Mouse (Mus musculus) stomach, embryonic 14.5 days (tissue): ENCODE measurements around the gene Cenpx. TPM values are rescaled to one million over a fixed set of nuclear protein-coding genes. Genes with fewer than 3 reads are reported as not detected.

Experiments used
- ATAC-seq: fragments of 200-750 bp; cut with Nextera tagmentation; 2 replicates; pipeline ENCODE4 v1.8.0; 2017; ENCODE audit warnings: low read depth, moderate TSS enrichment; ENCODE audit not compliant: insufficient number of reproducible peaks, insufficient read depth, low FRiP score
- H3K27ac ChIP-seq: fragments of 300-500 bp; sonication (generic); 2 replicates; pipeline ENCODE4 v1.5.1; 2014; ENCODE audit warnings: mild to moderate bottlenecking, low read length, moderate library complexity, mixed read lengths
- H3K27me3 ChIP-seq: fragments of 300-500 bp; sonication (generic); 2 replicates; pipeline ENCODE4 v1.6.1; 2014; ENCODE audit warnings: low read length, control low read depth, mixed read lengths; ENCODE audit not compliant: control insufficient read depth, insufficient read depth
- H3K36me3 ChIP-seq: fragments of 300-500 bp; sonication (generic); 2 replicates; pipeline ENCODE4 v1.6.1; 2014; ENCODE audit warnings: mild to moderate bottlenecking, control low read depth, low read length, moderate library complexity, mixed read lengths; ENCODE audit not compliant: control insufficient read depth, insufficient read depth
- H3K4me1 ChIP-seq: fragments of 300-500 bp; sonication (generic); 2 replicates; pipeline ENCODE4 v1.6.1; 2014; ENCODE audit warnings: low read length, control low read depth, mixed read lengths; ENCODE audit not compliant: control insufficient read depth, insufficient read depth
- H3K4me2 ChIP-seq: fragments of 300-500 bp; sonication (generic); replicated peaks from 2 replicates; pipeline ENCODE4 v1.6.1; 2014; ENCODE audit warnings: low read depth, low read length, control low read depth
- H3K4me3 ChIP-seq: fragments of 300-500 bp; sonication (generic); 2 replicates; pipeline ENCODE4 v1.5.1; 2014; ENCODE audit warnings: low read depth, low read length, control low read depth
- H3K9ac ChIP-seq: fragments of 300-500 bp; sonication (generic); replicated peaks from 2 replicates; pipeline ENCODE4 v1.6.1; 2014; ENCODE audit warnings: low read depth, mild to moderate bottlenecking, control low read depth, low read length, moderate library complexity, mixed read lengths
- H3K9me3 ChIP-seq: fragments of 300-500 bp; sonication (generic); 2 replicates; pipeline ENCODE4 v1.6.1; 2016; ENCODE audit warnings: low read depth, low read length, control low read depth; ENCODE audit not compliant: control insufficient read depth
- WGBS: fragments of 180-500 bp; shearing (Covaris S2); extraction: QIAGEN DNeasy Blood & Tissue Kit; methylation state at CpG from one replicate; pipeline ENCODE4 v1.1.7; 2014; 5-methylcytosine and 5-hydroxymethylcytosine counted together
- polyA plus RNA-seq: library from polyadenylated mRNA; unstranded; fragments of >200 nt; fragmentation: Nextera tagmentation; extraction: Ambion mirVana; gene quantifications from 2 replicates; pipeline ENCODE4 v1.2.1, GENCODE M21; 2014

Gene Cenpx
- polyA plus RNA-seq, 1 experiment from 2014 or later = 165 TPM

DNA sequence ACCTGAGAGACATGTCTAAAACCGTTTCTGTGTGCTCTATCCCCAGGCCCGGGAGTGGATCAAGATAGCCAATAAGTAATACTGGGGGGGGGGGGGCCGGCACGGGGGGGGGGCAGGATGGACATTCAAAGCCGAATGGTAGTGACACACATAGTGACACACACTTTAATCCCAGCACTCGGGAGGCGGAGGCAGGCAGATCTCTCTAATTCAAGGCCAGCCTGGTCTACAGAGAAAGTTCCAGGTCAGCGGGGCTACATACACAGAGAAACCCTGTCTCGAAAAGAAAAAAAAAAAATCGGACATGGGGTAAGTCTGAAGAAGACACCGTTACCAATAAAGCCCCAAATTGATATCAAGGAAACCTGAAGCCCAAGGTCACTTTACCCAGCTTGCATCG lies 14.0 kb upstream of the Cenpx start:
- H3K9me3 ChIP-seq = no peaks in the 10 kb centered on the region
- H3K4me3 ChIP-seq = no peak overlapping the region
- H3K36me3 ChIP-seq = no peaks in the 10 kb centered on the region
- H3K27ac ChIP-seq = no peak overlapping the region
- H3K4me1 ChIP-seq = no peaks in the 10 kb centered on the region; the same call in 1 of the 2 replicates
- no peak overlapping the region for H3K4me2 ChIP-seq
- 60% methylated on average over 12 of the region's 12 CpGs for WGBS
- H3K27me3 ChIP-seq = no peaks in the 10 kb centered on the region
- H3K9ac ChIP-seq = no peak overlapping the region
- no peak for ATAC-seq

DNA sequence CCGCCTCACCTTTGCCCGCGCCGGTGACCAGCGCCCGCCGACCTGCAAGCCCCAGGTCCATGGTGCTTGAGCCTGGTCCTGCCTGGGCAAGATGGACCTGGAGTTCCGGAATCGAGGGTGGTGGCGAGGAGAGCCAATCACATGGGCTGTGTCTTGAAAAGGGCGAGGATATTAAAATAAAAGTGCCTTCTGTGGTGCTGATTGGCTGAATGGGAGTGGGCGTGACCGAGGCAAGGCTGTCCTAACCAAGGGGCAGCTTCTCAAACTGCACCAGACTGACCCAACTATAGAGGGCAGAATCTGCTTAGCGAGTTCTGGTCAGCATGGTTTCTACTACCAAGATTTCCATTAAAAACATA lies 13.6 kb upstream of the Cenpx start, which contains the start of gene Dcxr:
Dcxr (minus strand) TSS at position 113 of the 359 bp plus-strand sequence.
- no peaks in the 10 kb centered on the region for H3K27me3 ChIP-seq
- no peaks in the 10 kb centered on the region; the same call in 1 of the 2 replicates for H3K4me1 ChIP-seq
- peak within 1 kb of the TSS; percentile 83 for H3K4me2 ChIP-seq
- H3K9ac ChIP-seq = peak within 1 kb of the TSS; percentile 37
- peak within 1 kb of the TSS; percentile 60 for H3K4me3 ChIP-seq
- under 1% methylated on average over 14 of the region's 14 CpGs for WGBS
- no peak within 1 kb of the TSS for H3K27ac ChIP-seq
- H3K9me3 ChIP-seq = no peaks in the 10 kb centered on the region
- H3K36me3 ChIP-seq = no peaks in the 10 kb centered on the region
- ATAC-seq = peak; percentile 88

DNA sequence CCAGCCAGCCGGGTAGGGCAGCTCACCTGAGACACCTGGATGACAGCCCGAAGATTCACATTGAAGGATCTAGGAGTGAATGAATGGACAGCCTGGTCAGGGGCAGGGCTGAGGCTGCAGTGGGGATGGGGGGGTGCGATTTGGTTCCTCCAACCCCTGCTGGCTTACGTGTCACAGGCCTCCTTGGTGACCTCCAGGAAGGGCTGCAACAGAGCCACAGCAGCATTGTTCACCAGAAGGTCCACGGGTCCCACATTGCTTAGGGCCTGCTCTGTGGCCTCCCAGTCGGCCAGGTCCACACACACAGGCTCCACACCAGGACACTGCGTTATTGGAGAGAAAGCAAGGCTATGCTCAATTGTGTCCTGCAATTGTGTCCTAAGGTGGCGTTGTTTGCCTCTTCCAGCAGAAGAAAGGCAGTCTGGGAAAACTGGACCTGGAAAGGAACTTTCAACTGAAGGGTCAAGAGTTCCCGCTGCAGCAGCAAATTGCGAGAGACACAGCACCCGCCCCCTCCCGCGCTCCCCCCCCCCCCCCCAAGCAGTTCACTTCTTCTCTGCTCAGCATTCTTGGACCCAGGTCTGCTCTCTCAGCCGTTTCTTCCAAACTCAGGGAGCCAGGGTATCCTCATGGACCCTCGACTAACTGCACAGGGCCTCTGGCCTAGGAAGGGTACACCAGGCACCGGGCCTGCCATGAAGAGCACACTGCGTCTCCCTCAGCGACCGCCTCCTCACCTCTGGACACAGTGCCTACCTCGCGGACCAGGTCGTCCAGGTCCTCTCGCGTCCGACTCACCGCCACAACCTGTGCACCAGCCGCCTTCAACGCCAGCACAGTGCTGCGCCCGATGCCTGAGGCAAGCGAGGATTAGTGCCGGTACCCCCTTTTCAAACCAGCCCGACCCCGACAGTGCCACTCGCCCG lies 13.0 kb upstream of the Cenpx start:
- Histone ChIP-seq H3K27ac (no peak overlapping the region), H3K36me3 (no peaks in the 10 kb centered on the region), H3K27me3 (no peaks in the 10 kb centered on the region), H3K4me2 (peak overlapping the region; percentile 83), H3K4me3 (peak overlapping the region; percentile 60), H3K4me1 (no peaks in the 10 kb centered on the region; the same call in 1 of the 2 replicates), H3K9ac (peak overlapping the region; percentile 37), H3K9me3 (no peaks in the 10 kb centered on the region)
- WGBS = 17% methylated on average over 36 of the region's 36 CpGs
- ATAC-seq = peak; percentile 23

DNA sequence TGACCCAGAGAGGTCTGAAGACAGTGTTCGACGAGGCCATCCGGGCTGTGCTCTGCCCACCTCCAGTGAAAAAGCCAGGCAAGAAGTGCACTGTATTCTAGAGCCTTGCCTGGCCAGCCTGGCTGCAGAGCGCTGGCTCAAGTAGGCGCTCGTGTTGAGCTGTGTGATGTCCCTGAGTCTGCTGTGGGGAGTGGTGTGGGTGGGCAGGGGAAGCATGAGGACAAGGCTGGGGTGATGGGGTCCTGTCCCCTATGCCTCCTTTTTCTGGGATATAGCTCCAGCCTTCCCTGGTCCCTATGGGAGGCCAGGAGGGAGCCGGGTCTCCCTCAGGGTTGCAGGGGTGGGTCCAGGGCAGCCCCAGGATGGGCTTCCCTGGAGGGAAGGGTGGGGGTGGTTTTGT lies 10.0 kb upstream of the Cenpx start:
- H3K36me3 ChIP-seq = peaks cover 8% of the 10 kb centered on the region
- H3K4me3 ChIP-seq = no peak overlapping the region
- H3K4me2 ChIP-seq = no peak overlapping the region
- H3K9ac ChIP-seq = no peak overlapping the region
- H3K4me1 ChIP-seq = peaks cover 6% of the 10 kb centered on the region
- ATAC-seq = no peak
- H3K9me3 ChIP-seq = no peaks in the 10 kb centered on the region
- no peaks in the 10 kb centered on the region for H3K27me3 ChIP-seq
- H3K27ac ChIP-seq = no peak overlapping the region
- 82% methylated on average over 7 of the region's 7 CpGs for WGBS

DNA sequence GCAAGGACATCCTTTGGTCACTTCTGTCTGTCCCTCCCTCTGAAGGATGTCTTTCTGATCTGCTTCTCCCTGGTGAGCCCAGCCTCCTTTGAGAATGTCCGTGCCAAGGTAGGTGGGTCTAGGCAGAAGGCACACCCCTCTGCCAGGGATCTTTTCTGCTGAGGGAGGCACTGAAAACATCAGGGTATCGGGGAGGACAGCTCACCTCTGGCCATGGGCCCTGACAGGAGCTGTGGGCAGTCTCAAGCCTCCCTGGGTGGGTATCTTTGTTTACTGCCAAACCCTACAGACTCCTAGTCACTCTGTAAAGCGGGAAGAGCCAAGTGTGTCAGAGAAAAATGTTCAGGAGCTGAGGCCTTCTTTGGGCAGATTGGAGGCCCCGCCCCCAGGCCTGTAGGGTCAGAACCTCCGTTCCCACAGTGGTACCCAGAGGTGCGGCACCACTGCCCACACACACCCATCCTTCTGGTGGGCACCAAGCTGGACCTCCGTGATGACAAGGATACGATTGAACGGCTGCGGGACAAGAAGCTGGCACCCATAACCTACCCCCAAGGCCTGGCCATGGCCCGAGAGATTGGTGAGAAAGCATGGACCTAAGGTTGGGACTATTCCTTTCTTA lies 9.3 kb upstream of the Cenpx start:
- Histone ChIP-seq H3K4me3 (no peak overlapping the region), H3K4me1 (peaks cover 6% of the 10 kb centered on the region), H3K4me2 (no peak overlapping the region), H3K9ac (no peak overlapping the region), H3K9me3 (no peaks in the 10 kb centered on the region), H3K27me3 (no peaks in the 10 kb centered on the region), H3K36me3 (peaks cover 15% of the 10 kb centered on the region), H3K27ac (no peak overlapping the region)
- no peak for ATAC-seq
- 86% methylated on average over 11 of the region's 11 CpGs for whole genome bisulfite sequencing

DNA sequence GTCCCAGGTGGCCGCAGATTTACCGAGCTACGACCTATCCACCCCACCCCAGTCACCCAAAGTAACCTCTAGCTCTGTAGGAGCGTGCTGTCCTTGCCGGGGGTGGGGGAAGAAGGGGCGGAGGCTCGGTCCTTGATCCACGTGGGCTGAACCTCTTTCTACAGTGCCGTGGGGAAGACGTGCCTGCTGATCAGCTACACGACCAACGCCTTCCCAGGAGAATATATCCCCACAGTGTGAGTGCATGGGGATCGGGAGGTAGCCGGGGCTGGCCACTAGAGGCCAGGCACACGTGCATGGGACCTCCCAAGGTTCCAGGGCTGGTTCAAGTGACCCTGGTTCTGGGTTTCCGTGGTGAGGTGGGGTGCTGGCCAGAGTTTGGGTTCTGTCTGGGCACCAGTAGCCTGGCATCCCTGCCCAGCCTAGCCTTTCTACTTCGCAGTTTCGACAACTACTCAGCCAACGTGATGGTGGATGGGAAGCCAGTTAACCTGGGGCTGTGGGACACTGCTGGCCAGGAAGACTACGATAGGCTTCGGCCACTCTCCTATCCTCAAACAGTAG lies 8.6 kb upstream of the Cenpx start:
- 19% methylated on average over 21 of the region's 21 CpGs for WGBS
- peak overlapping the region; percentile 49 for H3K9ac ChIP-seq
- H3K4me2 ChIP-seq = peak overlapping the region; percentile 91
- H3K4me3 ChIP-seq = peak overlapping the region; percentile 51
- H3K36me3 ChIP-seq = peaks cover 20% of the 10 kb centered on the region
- peaks cover 6% of the 10 kb centered on the region for H3K4me1 ChIP-seq
- no peak overlapping the region for H3K27ac ChIP-seq
- ATAC-seq = peak; percentile 10; the same call in 1 of the 2 replicates
- H3K27me3 ChIP-seq = no peaks in the 10 kb centered on the region
- H3K9me3 ChIP-seq = no peaks in the 10 kb centered on the region

DNA sequence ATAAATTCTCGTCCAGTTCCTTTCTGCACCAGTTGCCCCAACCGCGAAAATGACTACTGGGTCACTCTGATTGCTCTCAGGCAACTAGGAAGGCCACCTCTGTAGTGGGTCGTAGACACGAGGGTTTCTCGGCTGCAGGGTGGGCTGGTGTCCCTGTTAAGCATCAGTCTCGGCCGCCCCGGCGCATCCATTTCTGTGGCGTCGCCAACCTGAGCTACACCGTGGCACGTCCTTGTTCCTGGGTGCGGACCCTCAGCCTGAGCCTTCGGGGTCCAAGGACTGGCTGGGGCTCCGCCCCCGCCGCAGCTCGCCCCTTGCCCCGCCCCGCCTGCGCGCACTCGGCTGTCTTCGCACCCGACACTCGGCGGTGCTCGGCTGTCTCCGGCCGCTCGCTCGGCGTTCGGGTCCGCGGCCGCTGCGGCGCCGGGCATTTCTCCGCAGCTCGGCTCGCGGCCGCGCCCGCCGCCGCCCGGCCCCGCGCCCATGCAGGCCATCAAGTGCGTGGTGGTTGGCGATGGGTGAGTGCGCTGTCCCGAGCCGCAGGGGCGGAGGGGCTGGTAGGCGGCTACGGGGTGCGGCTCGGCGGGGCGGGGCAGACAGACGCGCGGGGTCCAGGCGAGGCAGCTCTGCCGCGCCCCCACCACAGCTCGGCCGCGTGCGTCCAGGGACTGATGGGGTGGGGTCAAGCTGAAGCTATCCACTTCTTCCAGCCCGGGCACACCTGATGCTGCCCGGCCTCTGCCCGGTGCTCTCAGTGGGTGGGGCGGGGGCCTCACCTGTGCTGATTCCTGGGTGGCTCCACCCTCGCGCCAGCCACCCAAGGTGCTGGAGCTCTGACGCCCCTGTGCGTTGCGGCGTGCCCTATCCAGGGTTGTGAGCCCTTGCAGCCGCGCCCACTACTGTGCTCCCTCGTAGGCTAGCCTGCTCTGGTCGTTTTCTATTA lies 7.9 kb upstream of the Cenpx start, which contains the start of gene Rac3:
Rac3 (plus strand) TSS at position 347 of the 943 bp plus-strand sequence.
- Histone ChIP-seq H3K4me2 (peak within 1 kb of the TSS; percentile 91), H3K4me3 (peak within 1 kb of the TSS; percentile 51), H3K27ac (no peak within 1 kb of the TSS), H3K9me3 (no peaks in the 10 kb centered on the region), H3K36me3 (peaks cover 20% of the 10 kb centered on the region), H3K4me1 (peaks cover 6% of the 10 kb centered on the region), H3K9ac (peak within 1 kb of the TSS; percentile 49), H3K27me3 (no peaks in the 10 kb centered on the region)
- ATAC-seq = peak; percentile 79
- under 1% methylated on average over 88 of the region's 90 CpGs for WGBS
